Mouse (Mus musculus): ENCODE results near the gene Dgki.

DNA sequence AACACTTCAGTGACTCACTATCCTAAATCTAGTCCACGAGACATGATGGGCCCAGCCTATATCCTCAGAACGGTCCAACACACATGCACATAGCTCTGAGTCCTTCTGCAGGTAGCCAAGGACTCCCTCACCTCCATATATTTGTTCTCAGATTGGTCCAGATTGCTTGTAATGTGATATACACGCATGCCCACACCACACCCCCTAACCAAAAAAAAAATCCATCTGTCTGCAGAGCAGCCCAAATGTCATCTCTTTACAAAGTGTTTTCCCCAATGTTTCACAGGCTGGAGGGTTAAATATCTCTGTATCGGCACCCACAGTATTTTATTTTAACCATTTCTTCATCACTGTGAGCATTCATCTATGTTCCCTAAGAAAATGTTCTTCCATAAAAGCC is 58.5 kb downstream of the Dgki start:
- TF ChIP-seq CTCF (IDR thresholded peaks at IDR 0.05; ENCODE audit: low read depth) (no peak), EP300 (IDR thresholded peaks at IDR 0.05; ENCODE audit: low read depth) (no peak)
